Mouse (Mus musculus) kidney, embryonic 16.5 days (tissue): Measurements from ENCODE around the gene Cdc45. TPM values are rescaled to one million over a fixed set of nuclear protein-coding genes. Genes with fewer than 3 reads are reported as not detected.

ENCODE experiments used
- ATAC-seq: fragments of 200-750 bp; cut with Nextera tagmentation; 2 replicates; pipeline ENCODE4 v1.8.0; 2017; ENCODE audit warnings: moderate TSS enrichment; ENCODE audit not compliant: low FRiP score, low TSS enrichment
- H3K27ac ChIP-seq: fragments of 300-500 bp; sonication (generic); 2 replicates; pipeline ENCODE4 v1.5.1; 2014; ENCODE audit warnings: low read length
- H3K27me3 ChIP-seq: fragments of 300-500 bp; sonication (generic); 2 replicates; pipeline ENCODE4 v1.6.1; 2014; ENCODE audit warnings: low read length, control low read depth, mixed read lengths; ENCODE audit not compliant: insufficient read depth
- H3K36me3 ChIP-seq: fragments of 300-500 bp; sonication (generic); 2 replicates; pipeline ENCODE4 v1.6.1; 2014; ENCODE audit warnings: low read length, control low read depth, mixed read lengths; ENCODE audit not compliant: insufficient read depth
- H3K4me1 ChIP-seq: fragments of 300-500 bp; sonication (generic); 2 replicates; pipeline ENCODE4 v1.6.1; 2014; ENCODE audit warnings: low read length, control low read depth, mixed read lengths; ENCODE audit not compliant: insufficient read depth
- H3K4me2 ChIP-seq: fragments of 300-500 bp; sonication (generic); replicated peaks from 2 replicates; pipeline ENCODE4 v1.6.1; 2014; ENCODE audit warnings: low read depth, low read length
- H3K4me3 ChIP-seq: fragments of 300-500 bp; sonication (generic); 2 replicates; pipeline ENCODE4 v1.5.1; 2014; ENCODE audit warnings: mild to moderate bottlenecking, low read length
- H3K9ac ChIP-seq: fragments of 300-500 bp; sonication (generic); replicated peaks from 2 replicates; pipeline ENCODE4 v1.6.1; 2014; ENCODE audit warnings: low read length
- H3K9me3 ChIP-seq: fragments of 300-500 bp; sonication (generic); 2 replicates; pipeline ENCODE4 v1.6.1; 2016; ENCODE audit warnings: low read length, control low read depth
- WGBS: fragments of 180-500 bp; shearing (Covaris S2); extraction: QIAGEN DNeasy Blood & Tissue Kit; methylation state at CpG from one replicate; pipeline ENCODE4 v1.1.7; 2014; 5-methylcytosine and 5-hydroxymethylcytosine counted together
- polyA plus RNA-seq: library from polyadenylated mRNA; unstranded; fragments of >200 nt; fragmentation: Nextera tagmentation; extraction: Ambion mirVana; gene quantifications from 2 replicates; pipeline ENCODE4 v1.2.1, GENCODE M21; 2015

The Cdc45 gene
- polyA plus RNA-seq, 1 experiment from 2014 or later, result 53.1 TPM

GRCm38 (mm10) chr16:18776556-18777100 lies 35.2 kb downstream of the Cdc45 start, which contains the start of gene Cldn5:
Gene Cldn5 (plus strand): TSS chr16:18776847.
- Histone ChIP-seq H3K4me2 (peak within 1 kb of the TSS; percentile 72), H3K9me3 (no peaks in the 10 kb centered on the region), H3K27me3 (peaks cover 35% of the 10 kb centered on the region), H3K27ac (peak within 1 kb of the TSS; percentile 61), H3K4me1 (peaks cover 12% of the 10 kb centered on the region; the same call in 1 of the 2 replicates), H3K9ac (peak within 1 kb of the TSS; percentile 73), H3K36me3 (peaks cover 4% of the 10 kb centered on the region; the same call in 1 of the 2 replicates), H3K4me3 (peak within 1 kb of the TSS; percentile 58)
- 4% methylated on average over 19 of the region's 19 CpGs for WGBS
- ATAC-seq, result peak; percentile 73

GRCm38 (mm10) chr16:18775621-18776555 lies 35.9 kb downstream of the Cdc45 start:
- Histone ChIP-seq H3K27me3 (peaks cover 35% of the 10 kb centered on the region), H3K4me3 (peak overlapping the region; percentile 58), H3K4me2 (peak overlapping the region; percentile 72), H3K4me1 (peaks cover 12% of the 10 kb centered on the region; the same call in 1 of the 2 replicates), H3K9ac (no peak overlapping the region), H3K9me3 (no peaks in the 10 kb centered on the region), H3K27ac (peak overlapping the region; percentile 61), H3K36me3 (0 out of 2 replicates have a peak, but pooled peaks cover 4% of the 10 kb centered on the region)
- no peak for ATAC-seq
- WGBS, result 40% methylated on average over 18 of the region's 18 CpGs

GRCm38 (mm10) chr16:18773936-18774335 lies 37.9 kb downstream of the Cdc45 start:
- WGBS, result 37% methylated on average over 2 of the region's 2 CpGs

GRCm38 (mm10) chr16:18769501-18769900 lies 42.3 kb downstream of the Cdc45 start:
- Histone ChIP-seq H3K36me3 (no peaks in the 10 kb centered on the region), H3K4me1 (no peaks in the 10 kb centered on the region), H3K4me3 (no peak overlapping the region), H3K27me3 (no peaks in the 10 kb centered on the region), H3K9me3 (no peaks in the 10 kb centered on the region), H3K27ac (no peak overlapping the region), H3K4me2 (no peak overlapping the region), H3K9ac (no peak overlapping the region)
- ATAC-seq, result no peak
- 76% methylated on average over 1 of the region's 1 CpGs for WGBS

More at GRCm38 (mm10) chr16:18773936-18774335, 37.9 kb downstream of the Cdc45 start:
- peak overlapping the region; percentile 48 for H3K27ac ChIP-seq
- H3K9ac ChIP-seq, result no peak overlapping the region
- no peak overlapping the region for H3K4me3 ChIP-seq
- H3K4me2 ChIP-seq, result no peak overlapping the region
- no peaks in the 10 kb centered on the region for H3K9me3 ChIP-seq
- no peak for ATAC-seq
- peaks cover 32% of the 10 kb centered on the region for H3K27me3 ChIP-seq
- H3K36me3 ChIP-seq, result no peaks in the 10 kb centered on the region
- peaks cover 9% of the 10 kb centered on the region; the same call in 1 of the 2 replicates for H3K4me1 ChIP-seq

GRCm38 (mm10) chr16:18766390-18766789 lies 45.4 kb downstream of the Cdc45 start:
- Histone ChIP-seq H3K4me2 (no peak overlapping the region), H3K36me3 (no peaks in the 10 kb centered on the region), H3K4me1 (no peaks in the 10 kb centered on the region), H3K27me3 (no peaks in the 10 kb centered on the region), H3K4me3 (no peak overlapping the region), H3K27ac (no peak overlapping the region), H3K9me3 (no peaks in the 10 kb centered on the region), H3K9ac (no peak overlapping the region)
- WGBS, result 80% methylated on average over 4 of the region's 4 CpGs
- no peak for ATAC-seq

- Histone ChIP-seq H3K9me3 (no peaks in the 10 kb centered on the region), H3K4me2 (no peak overlapping the region), H3K27ac (no peak overlapping the region), H3K4me3 (no peak overlapping the region), H3K27me3 (no peaks in the 10 kb centered on the region), H3K36me3 (no peaks in the 10 kb centered on the region), H3K9ac (no peak overlapping the region), H3K4me1 (no peaks in the 10 kb centered on the region)
- WGBS, result 76% methylated on average over 3 of the region's 3 CpGs
- ATAC-seq, result no peak
These were observed 48.8 kb downstream of the Cdc45 start for GRCm38 (mm10) chr16:18762960-18763359.

- Histone ChIP-seq H3K4me2 (no peak overlapping the region), H3K4me1 (no peaks in the 10 kb centered on the region), H3K9ac (no peak overlapping the region), H3K36me3 (no peaks in the 10 kb centered on the region), H3K27me3 (no peaks in the 10 kb centered on the region), H3K4me3 (no peak overlapping the region), H3K9me3 (no peaks in the 10 kb centered on the region), H3K27ac (no peak overlapping the region)
- ATAC-seq, result no peak
- 85% methylated on average over 4 of the region's 4 CpGs for WGBS
These were observed 50.1 kb downstream of the Cdc45 start for GRCm38 (mm10) chr16:18761734-18762133.

- H3K27ac ChIP-seq, result no peak overlapping the region
These were observed 59.8 kb downstream of the Cdc45 start for GRCm38 (mm10) chr16:18751885-18752499.

GRCm38 (mm10) chr16:18751101-18751500 lies 60.7 kb downstream of the Cdc45 start:
- H3K27ac ChIP-seq, result no peak overlapping the region
- H3K4me3 ChIP-seq, result no peak overlapping the region
- no peak overlapping the region for H3K9ac ChIP-seq
- no peaks in the 10 kb centered on the region for H3K9me3 ChIP-seq
- H3K36me3 ChIP-seq, result no peaks in the 10 kb centered on the region
- peak; percentile 70; the same call in 1 of the 2 replicates for ATAC-seq
- no peaks in the 10 kb centered on the region; the same call in 1 of the 2 replicates for H3K4me1 ChIP-seq
- H3K27me3 ChIP-seq, result no peaks in the 10 kb centered on the region
- WGBS, result 50% methylated on average over 11 of the region's 11 CpGs
- H3K4me2 ChIP-seq, result no peak overlapping the region

More at GRCm38 (mm10) chr16:18751885-18752499, 59.8 kb downstream of the Cdc45 start:
- H3K4me3 ChIP-seq, result no peak overlapping the region
- no peaks in the 10 kb centered on the region for H3K36me3 ChIP-seq
- H3K4me2 ChIP-seq, result no peak overlapping the region
- peak; percentile 54; the same call in 1 of the 2 replicates for ATAC-seq
- no peak overlapping the region for H3K9ac ChIP-seq
- no peaks in the 10 kb centered on the region for H3K27me3 ChIP-seq
- H3K4me1 ChIP-seq, result no peaks in the 10 kb centered on the region; the same call in 1 of the 2 replicates
- no peaks in the 10 kb centered on the region for H3K9me3 ChIP-seq
- WGBS, result 68% methylated on average over 10 of the region's 10 CpGs
